Mouse (Mus musculus) liver, embryonic 15.5 days (tissue): ENCODE data around the gene Zfp651. TPM values are rescaled to one million over a fixed set of nuclear protein-coding genes. Genes with fewer than 3 reads are reported as not detected.

Source experiments
- ATAC-seq: fragments of 200-750 bp; cut with Nextera tagmentation; 2 replicates; pipeline ENCODE4 v1.8.0; 2017; ENCODE audit warnings: moderate number of reproducible peaks, mild to moderate bottlenecking, moderate library complexity; ENCODE audit not compliant: insufficient read depth
- H3K27ac ChIP-seq: fragments of 300-500 bp; sonication (generic); replicated peaks from 2 replicates; pipeline ENCODE4 v1.5.1; 2015; ENCODE audit warnings: mild to moderate bottlenecking, inconsistent platforms
- H3K27me3 ChIP-seq: fragments of 300-500 bp; sonication (generic); 2 replicates; pipeline ENCODE4 v1.6.1; 2015; ENCODE audit warnings: mild to moderate bottlenecking, inconsistent platforms
- H3K36me3 ChIP-seq: fragments of 300-500 bp; sonication (generic); replicated peaks from 2 replicates; pipeline ENCODE4 v1.6.1; 2015; ENCODE audit warnings: moderate library complexity, mild to moderate bottlenecking, inconsistent platforms
- H3K4me1 ChIP-seq: fragments of 300-500 bp; sonication (generic); replicated peaks from 2 replicates; pipeline ENCODE4 v1.6.1; 2015; ENCODE audit warnings: inconsistent platforms
- H3K4me2 ChIP-seq: fragments of 300-500 bp; sonication (generic); 2 replicates; pipeline ENCODE4 v1.6.1; 2015; ENCODE audit warnings: moderate library complexity, mild to moderate bottlenecking, inconsistent platforms
- H3K4me3 ChIP-seq: fragments of 300-500 bp; sonication (generic); replicated peaks from 2 replicates; pipeline ENCODE4 v1.5.1; 2015; ENCODE audit warnings: mild to moderate bottlenecking, inconsistent platforms
- H3K9ac ChIP-seq: fragments of 300-500 bp; sonication (generic); 2 replicates; pipeline ENCODE4 v1.6.1; 2015; ENCODE audit warnings: moderate library complexity, mild to moderate bottlenecking, inconsistent platforms
- H3K9me3 ChIP-seq: fragments of 300-500 bp; sonication (generic); replicated peaks from 2 replicates; pipeline ENCODE4 v1.6.1; 2016; ENCODE audit warnings: inconsistent platforms
- WGBS: fragments of 180-500 bp; shearing (Covaris S2); methylation state at CpG from one replicate; pipeline ENCODE4 v1.1.7; 2015; ENCODE audit warnings: mixed read lengths; ENCODE audit not compliant: insufficient replicate concordance; 5-methylcytosine and 5-hydroxymethylcytosine counted together
- polyA plus RNA-seq: library from polyadenylated mRNA; unstranded; fragments of >200 nt; fragmentation: Nextera tagmentation; extraction: Ambion mirVana; gene quantifications from 2 replicates; pipeline ENCODE4 v1.2.1, GENCODE M21; 2015

Zfp651 gene
- polyA plus RNA-seq, 1 experiment from 2014 or later: 1.6 TPM

- no peaks in the 10 kb centered on the region for H3K9me3 ChIP-seq
- peaks cover 25% of the 10 kb centered on the region; the same call in 1 of the 2 replicates for H3K4me1 ChIP-seq
- H3K27me3 ChIP-seq: peaks cover 46% of the 10 kb centered on the region
- no peak overlapping the region for H3K4me2 ChIP-seq
- whole genome bisulfite sequencing: 82% methylated on average over 25 of the region's 25 CpGs
- ATAC-seq: no peak
- no peaks in the 10 kb centered on the region for H3K36me3 ChIP-seq
- no peak overlapping the region for H3K27ac ChIP-seq
- no peak overlapping the region for H3K9ac ChIP-seq
- no peak overlapping the region for H3K4me3 ChIP-seq
Measured at GRCm38 (mm10) chr9:121762761-121763160, 3.6 kb downstream of the Zfp651 start.

GRCm38 (mm10) chr9:121763716-121764115 lies 4.6 kb downstream of the Zfp651 start:
- 77% methylated on average over 19 of the region's 19 CpGs for WGBS
- Histone ChIP-seq H3K4me1 (peaks cover 19% of the 10 kb centered on the region; the same call in 1 of the 2 replicates), H3K9me3 (no peaks in the 10 kb centered on the region), H3K4me2 (no peak overlapping the region), H3K27me3 (peaks cover 36% of the 10 kb centered on the region), H3K4me3 (no peak overlapping the region), H3K36me3 (no peaks in the 10 kb centered on the region), H3K27ac (no peak overlapping the region), H3K9ac (no peak overlapping the region)
- no peak for ATAC-seq

- 80% methylated on average over 16 of the region's 16 CpGs for whole genome bisulfite sequencing
- Histone ChIP-seq H3K4me3 (no peak overlapping the region), H3K4me1 (0 out of 2 replicates have a peak, but pooled peaks cover 6% of the 10 kb centered on the region)
Measured at GRCm38 (mm10) chr9:121765166-121765855, 6.2 kb downstream of the Zfp651 start.

GRCm38 (mm10) chr9:121772412-121772811 lies 13.3 kb downstream of the Zfp651 start:
- H3K27me3 ChIP-seq: peaks cover 21% of the 10 kb centered on the region
- H3K4me1 ChIP-seq: no peaks in the 10 kb centered on the region
- 59% methylated on average over 5 of the region's 5 CpGs for WGBS
- no peak overlapping the region for H3K9ac ChIP-seq
- no peak overlapping the region for H3K4me2 ChIP-seq
- no peak overlapping the region for H3K4me3 ChIP-seq
- no peaks in the 10 kb centered on the region for H3K9me3 ChIP-seq
- H3K27ac ChIP-seq: no peak overlapping the region
- ATAC-seq: no peak
- no peaks in the 10 kb centered on the region for H3K36me3 ChIP-seq

More at GRCm38 (mm10) chr9:121765166-121765855, 6.2 kb downstream of the Zfp651 start:
- Histone ChIP-seq H3K27me3 (peaks cover 20% of the 10 kb centered on the region), H3K9ac (no peak overlapping the region), H3K4me2 (no peak overlapping the region), H3K27ac (no peak overlapping the region), H3K36me3 (no peaks in the 10 kb centered on the region), H3K9me3 (no peaks in the 10 kb centered on the region)
- ATAC-seq: no peak

- ATAC-seq: no peak
- peaks cover 38% of the 10 kb centered on the region for H3K27me3 ChIP-seq
- no peak overlapping the region for H3K4me3 ChIP-seq
- H3K4me1 ChIP-seq: no peaks in the 10 kb centered on the region
- H3K27ac ChIP-seq: no peak overlapping the region
- H3K9me3 ChIP-seq: no peaks in the 10 kb centered on the region
- 61% methylated on average over 10 of the region's 10 CpGs for WGBS
- H3K4me2 ChIP-seq: no peak overlapping the region
- H3K36me3 ChIP-seq: no peaks in the 10 kb centered on the region
- no peak overlapping the region for H3K9ac ChIP-seq
Measured at GRCm38 (mm10) chr9:121775951-121776350, 16.8 kb downstream of the Zfp651 start.

- H3K36me3 ChIP-seq: no peaks in the 10 kb centered on the region
- ATAC-seq: no peak
- H3K4me3 ChIP-seq: no peak overlapping the region
- H3K4me1 ChIP-seq: no peaks in the 10 kb centered on the region
- H3K27me3 ChIP-seq: peaks cover 38% of the 10 kb centered on the region
- H3K4me2 ChIP-seq: no peak overlapping the region
- H3K9ac ChIP-seq: no peak overlapping the region
- 68% methylated on average over 7 of the region's 7 CpGs for WGBS
- H3K9me3 ChIP-seq: no peaks in the 10 kb centered on the region
- H3K27ac ChIP-seq: no peak overlapping the region
Measured at GRCm38 (mm10) chr9:121776511-121776910, 17.4 kb downstream of the Zfp651 start.

GRCm38 (mm10) chr9:121777484-121778065 lies 18.4 kb downstream of the Zfp651 start, which contains the start of gene Klhl40:
Gene Klhl40, plus strand, starts transcription at chr9:121777607.
- Histone ChIP-seq H3K4me2 (peak within 1 kb of the TSS; percentile 32), H3K4me3 (no peak within 1 kb of the TSS), H3K27ac (no peak within 1 kb of the TSS), H3K27me3 (peaks cover 38% of the 10 kb centered on the region), H3K9me3 (no peaks in the 10 kb centered on the region), H3K9ac (no peak within 1 kb of the TSS), H3K36me3 (no peaks in the 10 kb centered on the region), H3K4me1 (no peaks in the 10 kb centered on the region)
- 16% methylated on average over 30 of the region's 30 CpGs for WGBS
- ATAC-seq: no peak

GRCm38 (mm10) chr9:121778066-121778624 lies 19.0 kb downstream of the Zfp651 start:
- peak overlapping the region; percentile 32 for H3K4me2 ChIP-seq
- ATAC-seq: no peak
- H3K27ac ChIP-seq: no peak overlapping the region
- no peak overlapping the region for H3K4me3 ChIP-seq
- no peaks in the 10 kb centered on the region for H3K4me1 ChIP-seq
- H3K27me3 ChIP-seq: peaks cover 38% of the 10 kb centered on the region
- WGBS: 13% methylated on average over 54 of the region's 54 CpGs
- H3K9me3 ChIP-seq: no peaks in the 10 kb centered on the region
- no peak overlapping the region for H3K9ac ChIP-seq
- no peaks in the 10 kb centered on the region for H3K36me3 ChIP-seq

- H3K9ac ChIP-seq: no peak overlapping the region
- WGBS: 65% methylated on average over 12 of the region's 12 CpGs
- no peaks in the 10 kb centered on the region for H3K9me3 ChIP-seq
- no peaks in the 10 kb centered on the region for H3K36me3 ChIP-seq
- no peak overlapping the region for H3K4me2 ChIP-seq
- no peak for ATAC-seq
- no peak overlapping the region for H3K4me3 ChIP-seq
- H3K4me1 ChIP-seq: no peaks in the 10 kb centered on the region
- H3K27ac ChIP-seq: no peak overlapping the region
- H3K27me3 ChIP-seq: no peaks in the 10 kb centered on the region
Measured at GRCm38 (mm10) chr9:121784801-121785200, 25.7 kb downstream of the Zfp651 start.

GRCm38 (mm10) chr9:121785261-121785660 lies 26.1 kb downstream of the Zfp651 start:
- 52% methylated on average over 8 of the region's 8 CpGs for WGBS
- H3K27me3 ChIP-seq: no peaks in the 10 kb centered on the region
- ATAC-seq: no peak

GRCm38 (mm10) chr9:121786359-121786758 lies 27.2 kb downstream of the Zfp651 start:
- no peaks in the 10 kb centered on the region for H3K36me3 ChIP-seq
- no peaks in the 10 kb centered on the region for H3K9me3 ChIP-seq
- no peaks in the 10 kb centered on the region for H3K4me1 ChIP-seq
- H3K27me3 ChIP-seq: no peaks in the 10 kb centered on the region
- no peak overlapping the region for H3K27ac ChIP-seq
- H3K9ac ChIP-seq: no peak overlapping the region
- WGBS: 42% methylated on average over 2 of the region's 2 CpGs
- no peak overlapping the region for H3K4me2 ChIP-seq
- ATAC-seq: no peak
- no peak overlapping the region for H3K4me3 ChIP-seq

More at GRCm38 (mm10) chr9:121785261-121785660, 26.1 kb downstream of the Zfp651 start:
- Histone ChIP-seq H3K27ac (no peak overlapping the region), H3K36me3 (no peaks in the 10 kb centered on the region), H3K4me1 (no peaks in the 10 kb centered on the region), H3K9me3 (no peaks in the 10 kb centered on the region), H3K4me2 (no peak overlapping the region), H3K4me3 (no peak overlapping the region), H3K9ac (no peak overlapping the region)
